Mouse (Mus musculus): ENCODE data around the gene Hells.

DNA sequence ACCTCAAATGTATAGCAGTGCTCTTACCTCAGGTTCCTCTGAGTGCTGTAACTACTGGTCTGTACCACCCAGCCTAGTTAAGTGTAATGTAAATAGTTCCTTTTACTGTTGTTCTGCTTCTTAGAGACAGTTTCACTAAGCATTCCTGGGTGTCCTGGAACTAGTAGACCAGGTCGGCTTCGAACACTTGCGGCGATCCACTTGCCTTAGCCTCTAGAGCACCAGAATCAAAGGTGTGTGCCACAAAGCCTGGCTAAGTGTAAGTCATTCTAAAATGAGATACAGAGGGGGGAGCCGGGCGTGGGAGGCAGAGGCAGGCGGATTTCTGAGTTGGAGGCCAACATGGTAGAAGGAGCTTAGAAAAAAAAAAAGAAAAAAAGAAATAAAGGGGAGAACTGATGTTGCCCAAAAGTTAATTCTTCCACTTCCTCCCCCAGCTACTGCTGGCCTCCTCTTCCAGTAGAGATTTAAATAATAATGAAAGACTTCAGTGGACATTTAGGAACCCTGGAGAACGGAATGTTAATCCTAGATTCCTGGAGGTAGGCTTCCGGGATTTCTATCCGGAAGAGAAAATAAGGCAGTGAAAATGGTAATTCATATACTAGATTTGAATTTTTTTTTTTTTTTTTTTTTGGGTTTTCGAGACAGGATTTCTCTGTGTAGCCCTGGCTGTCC is 2.1 kb upstream of the Hells start:
- TF ChIP-seq CTCF (IDR thresholded peaks at IDR 0.05; ENCODE audit: low read depth, low read length) = no peak
- no peak for TF ChIP-seq POLR2AphosphoS5 (IDR thresholded peaks at IDR 0.05; ENCODE audit: insufficient replicate concordance, low read depth, low read length)
- TF ChIP-seq GATA1 (IDR thresholded peaks at IDR 0.05; ENCODE audit: borderline replicate concordance, low read length) = no peak
- TF ChIP-seq TAL1 (conservative IDR thresholded peaks at IDR 0.05; ENCODE audit: low read depth, low read length) = no peak
- no peak for TF ChIP-seq GATA2 (IDR thresholded peaks at IDR 0.05; ENCODE audit: borderline replicate concordance, low read depth, low read length)

All from G1E (cell line).